ENCODE assay signal across 19 mouse cellular contexts in the genomic region with DNA sequence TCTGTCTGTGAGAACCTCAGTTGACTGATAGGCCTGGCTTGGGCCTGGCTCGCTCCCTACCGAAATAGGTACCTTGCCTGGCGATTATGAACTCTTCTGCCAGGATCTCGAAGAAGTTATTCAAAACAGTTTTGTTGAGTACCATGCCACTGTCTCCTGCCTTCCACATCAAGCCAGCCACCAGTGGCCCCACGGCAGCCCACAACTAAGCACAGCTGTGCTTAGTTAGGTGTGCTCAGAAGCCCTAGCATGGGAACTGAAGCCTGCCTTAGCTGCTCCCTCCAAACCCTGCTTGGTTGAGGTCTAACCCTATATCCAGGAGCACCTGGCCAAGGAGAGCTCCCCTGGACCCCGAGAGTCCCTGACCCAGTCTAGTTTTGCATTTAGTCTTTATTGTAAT. TPM values are rescaled to one million over a fixed set of nuclear protein-coding genes. Genes with fewer than 3 reads are reported as not detected.
"Had no signal": no experiment of that assay in that cellular context is flagged by ENCODE, and none has a peak within 500 bp of the region (broad histone marks: within the 10 kb centered on the region; RNA-seq: fewer than 3 reads in every experiment).

No protein-coding gene starts in this region.

- H3K9ac ChIP-seq: liver, embryonic 13.5 days; liver, postnatal 0 days; lung, embryonic 15.5 days; midbrain, embryonic 15.5 days; neural tube, embryonic 13.5 days had no signal

- DNase-seq: kidney, adult 8-10 months; kidney, postnatal 4 days; liver; liver, embryonic 13.5 days; liver, postnatal 0 days; lung, postnatal 14 days; right cerebral cortex, adult 18-20 months; right cerebral cortex, postnatal 25 days had no signal

- H3K4me2 ChIP-seq: liver, embryonic 13.5 days; lung, embryonic 15.5 days; midbrain, embryonic 11.5 days; midbrain, embryonic 15.5 days; neural tube, embryonic 13.5 days had no signal

- H3K9me3 ChIP-seq: liver, embryonic 13.5 days; lung, embryonic 15.5 days; megakaryocyte, embryonic 14.5 days; midbrain, embryonic 15.5 days; neural tube, embryonic 13.5 days had no signal

- H3K27ac ChIP-seq: kidney, postnatal 0 days; layer of hippocampus, adult 2 months; left cerebral cortex, adult 2 months; liver, embryonic 13.5 days; lung, embryonic 15.5 days; macrophage; midbrain, embryonic 15.5 days; neural tube, embryonic 13.5 days had no signal

- H3K4me3 ChIP-seq: layer of hippocampus, adult 2 months; left cerebral cortex, adult 2 months; liver, embryonic 13.5 days; lung, embryonic 15.5 days; midbrain, embryonic 15.5 days; neural tube, embryonic 13.5 days had no signal

- H3K27me3 ChIP-seq: liver, embryonic 13.5 days; lung, embryonic 15.5 days; megakaryocyte, embryonic 14.5 days; midbrain, embryonic 15.5 days; neural tube, embryonic 13.5 days had no signal

- ATAC-seq: inflammation-experienced regulatory T-cells, adult 6 months; intestine, postnatal 0 days; liver, postnatal 0 days; midbrain, embryonic 15.5 days had no signal

RNA-seq across cellular contexts. Expression of a gene that starts 2.8 kb away (rescaled TPM):
- polyA plus RNA-seq: macrophage had no signal
